Mouse (Mus musculus) CH12F3 (cell line): ENCODE measurements around the gene Atp1b1.

Experiments
- in situ Hi-C: fragments of 300-500 bp; cut with MboI; formaldehyde crosslinking; loops from 2 replicates; pipeline ENCODE4 v1.14.3; 2020; ENCODE audit warnings: low sequenced_read_pairs

Atp1b1 gene

GRCm38 (mm10) chr1:164441408-164441974 is 16.7 kb downstream of the Atp1b1 start:
- in situ Hi-C loops: no loop called here

- in situ Hi-C loops: no loop called here
Measured at GRCm38 (mm10) chr1:164440708-164441407, 17.3 kb downstream of the Atp1b1 start.

- in situ Hi-C loops: no loop called here
Measured at GRCm38 (mm10) chr1:164440230-164440629, 17.9 kb downstream of the Atp1b1 start.

GRCm38 (mm10) chr1:164436749-164437148 is 21.4 kb downstream of the Atp1b1 start:
- in situ Hi-C loops: no loop called here

GRCm38 (mm10) chr1:164434049-164434448 is 24.1 kb downstream of the Atp1b1 start:
- in situ Hi-C loops: no loop called here

GRCm38 (mm10) chr1:164432649-164433048 is 25.5 kb downstream of the Atp1b1 start:
- in situ Hi-C loops: no loop called here

GRCm38 (mm10) chr1:164428644-164429043 is 29.5 kb downstream of the Atp1b1 start:
- in situ Hi-C loops: no loop called here

GRCm38 (mm10) chr1:164427777-164428176 is 30.4 kb downstream of the Atp1b1 start:
- in situ Hi-C loops: no loop called here

GRCm38 (mm10) chr1:164426227-164426626 is 31.9 kb downstream of the Atp1b1 start:
- in situ Hi-C loops: no loop called here

GRCm38 (mm10) chr1:164420623-164421354 is 37.4 kb downstream of the Atp1b1 start:
- in situ Hi-C loops: no loop called here

GRCm38 (mm10) chr1:164419401-164419800 is 38.8 kb downstream of the Atp1b1 start:
- in situ Hi-C loops: no loop called here

- in situ Hi-C loops: no loop called here
Measured at GRCm38 (mm10) chr1:164418320-164418719, 39.8 kb downstream of the Atp1b1 start.

GRCm38 (mm10) chr1:164417604-164418003 is 40.6 kb downstream of the Atp1b1 start:
- in situ Hi-C loops: no loop called here

GRCm38 (mm10) chr1:164416692-164417394 is 41.3 kb downstream of the Atp1b1 start:
- in situ Hi-C loops: no loop called here

GRCm38 (mm10) chr1:164415347-164415751 is 42.8 kb downstream of the Atp1b1 start:
- in situ Hi-C loops: no loop called here

- in situ Hi-C loops: no loop called here
Measured at GRCm38 (mm10) chr1:164413608-164414007, 44.5 kb downstream of the Atp1b1 start.

- in situ Hi-C loops: no loop called here
Measured at GRCm38 (mm10) chr1:164412906-164413305, 45.2 kb downstream of the Atp1b1 start.

GRCm38 (mm10) chr1:164411306-164411705 is 46.8 kb downstream of the Atp1b1 start:
- in situ Hi-C loops: no loop called here

GRCm38 (mm10) chr1:164408655-164409054 is 49.5 kb downstream of the Atp1b1 start:
- in situ Hi-C loops: no loop called here

- in situ Hi-C loops: no loop called here
Measured at GRCm38 (mm10) chr1:164406506-164406905, 51.6 kb downstream of the Atp1b1 start.

- in situ Hi-C loops: no loop called here
Measured at GRCm38 (mm10) chr1:164405385-164405802, 52.8 kb downstream of the Atp1b1 start.
